Mouse (Mus musculus) v-Abl transformed pro-B cells (cell line): ENCODE data around the gene Serpina3b.
"Not testable (repeated sequence)": the region's sequence is repeated elsewhere in the genome, so short reads cannot be mapped to it uniquely, and the experiment has no call there.

Source experiments
- in situ Hi-C, 2 experiments: fragments of 400-800 bp; cut with MboI; formaldehyde crosslinking; loops; one replicate each; pipeline ENCODE4 v1.15.1; 2025; ENCODE audit not compliant: unreplicated experiment in 2 of 2

Serpina3b gene

GRCm38 (mm10) chr12:104127696-104128095 lies at the start of gene Serpina3b:
Gene Serpina3b (plus strand): TSS chr12:104127996.
- in situ Hi-C loops: no loop called here

GRCm38 (mm10) chr12:104090119-104090518 lies 37.7 kb upstream of the Serpina3b start:
- in situ Hi-C loops: no loop called here

DNA sequence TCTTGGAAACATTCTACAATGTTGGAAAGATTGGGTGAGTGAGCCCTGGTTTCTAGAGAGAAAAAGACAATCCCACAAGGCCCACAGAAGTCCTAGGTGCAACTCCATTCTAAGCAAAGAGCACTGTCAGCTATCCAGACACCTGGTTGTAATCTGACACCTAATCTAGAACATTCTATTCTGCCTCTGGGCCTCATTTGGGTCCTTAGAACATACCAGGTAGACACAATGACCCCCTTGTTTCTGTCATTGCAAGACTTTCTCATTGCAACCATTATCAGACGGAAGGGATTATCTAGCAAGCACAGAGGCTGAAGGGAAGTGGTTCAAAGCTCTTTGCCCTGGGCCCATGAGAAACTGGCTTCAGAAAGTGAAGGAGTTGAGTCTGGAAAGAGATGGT lies 36.5 kb upstream of the Serpina3b start:
- in situ Hi-C loops: no loop called here

DNA sequence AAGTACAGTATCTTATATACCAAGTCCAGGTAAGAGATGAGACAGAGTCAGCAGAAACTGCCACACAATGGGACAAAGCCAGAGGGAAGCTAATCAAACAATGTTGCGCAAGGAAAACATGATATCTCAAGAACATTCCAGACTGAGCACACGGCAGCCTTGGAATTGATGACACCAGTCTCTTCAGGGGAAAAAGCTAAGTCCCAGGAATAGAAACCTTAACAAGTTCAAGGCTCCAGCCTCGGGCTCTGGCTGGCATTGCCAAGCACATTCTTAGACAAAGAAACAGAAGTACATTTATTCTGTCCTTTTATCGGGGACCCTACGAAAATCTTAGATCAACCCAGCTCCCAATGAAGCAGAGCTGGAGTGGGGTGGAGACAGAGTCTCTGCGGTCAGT lies 27.0 kb upstream of the Serpina3b start, which contains the start of gene Serpina5:
Gene Serpina5, plus strand, starts transcription at position 346 of the 400 bp plus-strand sequence.
- in situ Hi-C loops: no loop called here

DNA sequence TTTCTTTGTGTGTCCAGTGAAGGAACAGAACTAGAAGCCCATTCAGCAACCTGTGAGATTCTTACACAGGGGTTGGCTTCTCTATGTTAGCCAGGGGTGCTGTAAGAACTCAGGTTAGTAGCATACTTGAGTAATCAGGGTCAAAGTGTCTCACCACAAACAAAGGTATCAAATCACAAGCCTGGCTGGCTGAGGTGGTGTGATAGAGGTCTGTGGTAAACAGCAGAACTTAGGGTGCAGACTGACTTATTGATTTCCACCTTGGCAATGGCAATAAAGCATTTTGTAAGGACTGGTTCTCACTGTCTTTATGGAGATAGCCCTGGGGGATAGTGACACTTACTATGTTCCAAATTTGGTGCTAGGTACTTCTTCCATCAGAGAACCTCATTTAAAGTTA lies 21.9 kb upstream of the Serpina3b start:
- in situ Hi-C loops: no loop called here

GRCm38 (mm10) chr12:104106919-104107318 lies 20.9 kb upstream of the Serpina3b start:
- in situ Hi-C loops: no loop called here

DNA sequence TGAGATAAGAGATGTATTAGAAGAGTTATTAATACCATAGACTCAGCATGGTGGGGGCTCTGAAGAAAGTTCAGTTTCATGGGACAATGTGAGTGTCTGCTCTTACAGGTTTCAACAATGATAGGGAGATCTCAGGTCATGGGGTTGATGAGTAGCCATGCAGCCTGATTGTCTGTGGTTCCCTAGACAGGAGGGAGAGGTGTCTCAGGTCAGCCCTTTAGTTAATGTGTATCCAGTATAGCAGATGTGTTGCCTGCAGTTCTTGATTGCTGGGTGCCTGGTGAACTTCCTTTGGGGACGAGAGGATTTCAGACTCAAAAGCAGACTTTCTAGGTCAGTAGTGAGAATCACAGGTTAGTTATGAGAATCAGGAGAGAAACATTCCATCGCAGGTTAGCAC lies 19.3 kb upstream of the Serpina3b start:
- in situ Hi-C loops: no loop called here

- in situ Hi-C loops: not testable (repeated sequence)
These were observed 15.5 kb upstream of the Serpina3b start, which contains the start of gene Serpina3a for GRCm38 (mm10) chr12:104112333-104112732. Gene Serpina3a (plus strand): TSS chr12:104112724.

- in situ Hi-C loops: no loop called here
These were observed 12.7 kb upstream of the Serpina3b start for GRCm38 (mm10) chr12:104114921-104115579.

DNA sequence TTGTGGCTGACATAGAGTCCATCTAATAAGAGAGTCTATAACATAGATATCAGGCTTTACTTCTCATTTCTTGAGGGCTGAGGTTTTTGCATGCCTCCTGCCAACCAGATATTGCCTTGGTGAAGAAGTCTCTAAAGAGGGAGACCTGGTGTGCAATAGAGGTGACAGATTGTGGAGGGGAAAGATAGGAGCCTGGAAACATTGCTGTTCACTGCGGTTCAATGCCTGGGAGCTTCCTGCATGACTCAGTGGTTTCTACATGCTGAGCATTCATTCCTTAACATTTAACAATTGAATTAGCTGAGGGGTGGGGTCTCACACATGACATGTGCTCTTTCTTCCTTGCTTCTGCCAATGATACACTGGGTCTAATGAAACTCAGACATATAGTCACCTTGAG lies 4.7 kb upstream of the Serpina3b start:
- in situ Hi-C loops: no loop called here

DNA sequence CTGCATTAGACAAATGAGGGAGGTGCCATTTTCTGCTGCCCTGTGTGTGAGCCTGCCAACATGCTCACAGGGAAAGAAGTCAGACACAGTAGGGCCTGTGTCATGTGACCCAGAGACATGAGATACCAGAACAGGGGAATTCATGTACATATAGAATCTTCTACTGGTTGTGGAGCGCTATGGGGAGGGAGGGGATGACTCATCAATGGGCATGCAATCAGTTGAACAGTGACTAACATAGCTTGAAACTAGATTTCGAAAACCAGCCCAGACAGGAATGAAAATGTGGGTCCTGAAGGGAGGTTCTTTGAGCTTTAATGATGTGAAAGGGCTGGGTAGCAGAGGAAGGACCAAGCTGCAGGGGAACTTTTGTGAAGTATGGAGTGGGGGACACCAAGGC lies 3.8 kb upstream of the Serpina3b start:
- in situ Hi-C loops: no loop called here

- in situ Hi-C loops: no loop called here
These were observed 2.7 kb upstream of the Serpina3b start for GRCm38 (mm10) chr12:104125021-104125560.

DNA sequence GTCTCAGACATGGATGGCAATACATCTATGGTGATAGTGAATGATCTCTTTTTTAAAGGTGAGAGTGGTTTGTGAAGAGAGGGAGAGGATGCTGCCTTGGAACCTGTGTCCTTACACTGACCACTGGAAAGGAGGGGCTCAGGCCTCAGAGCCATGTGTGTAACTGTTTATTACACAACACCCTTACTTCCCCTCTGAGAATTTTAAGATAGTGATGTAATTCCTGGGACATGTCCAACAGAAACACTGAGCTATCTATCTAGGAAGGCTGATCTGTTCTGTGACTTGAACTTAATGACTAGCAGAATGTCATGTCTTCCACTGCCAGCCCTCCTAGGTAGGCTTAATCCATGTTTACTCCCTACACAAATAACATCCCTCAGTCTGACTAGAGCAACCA lies 3.2 kb downstream of the Serpina3b start:
- in situ Hi-C loops: loop anchor here in 1 of 2 experiments (10.0 kb wide), 1 partner anchor 234 kb away; no protein-coding TSS in a partner anchor

- in situ Hi-C loops: loop anchor here in 1 of 2 experiments (10.0 kb wide), 1 partner anchor 227 kb away; no protein-coding TSS in a partner anchor
These were observed 10.4 kb downstream of the Serpina3b start for GRCm38 (mm10) chr12:104138216-104138615.

DNA sequence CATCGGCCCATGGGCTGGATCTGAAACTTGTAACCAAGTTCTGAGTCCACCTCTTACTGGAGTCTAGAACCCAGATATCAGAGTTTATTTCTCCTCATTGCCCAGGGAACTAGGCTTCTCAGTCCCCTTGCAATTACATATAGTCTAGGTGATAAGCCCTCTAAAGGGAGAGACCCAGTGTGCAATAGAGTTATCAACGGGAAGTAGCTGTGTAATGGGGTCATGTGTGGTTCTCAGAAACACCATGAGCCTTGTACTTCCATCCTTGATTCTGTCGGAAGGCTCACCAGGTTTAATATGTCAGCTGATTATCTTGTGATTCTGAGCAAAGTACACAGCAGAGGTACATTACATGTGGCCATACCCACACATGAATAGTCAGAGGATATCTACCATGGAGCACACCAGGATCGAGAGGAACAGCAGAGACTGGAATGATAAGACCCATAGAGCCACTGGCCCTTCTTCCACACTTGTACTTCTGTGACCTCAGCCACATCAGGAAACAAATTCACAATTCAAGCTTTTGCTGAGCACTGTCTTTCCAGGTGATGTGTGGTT lies 12.8 kb downstream of the Serpina3b start:
- in situ Hi-C loops: no loop called here

DNA sequence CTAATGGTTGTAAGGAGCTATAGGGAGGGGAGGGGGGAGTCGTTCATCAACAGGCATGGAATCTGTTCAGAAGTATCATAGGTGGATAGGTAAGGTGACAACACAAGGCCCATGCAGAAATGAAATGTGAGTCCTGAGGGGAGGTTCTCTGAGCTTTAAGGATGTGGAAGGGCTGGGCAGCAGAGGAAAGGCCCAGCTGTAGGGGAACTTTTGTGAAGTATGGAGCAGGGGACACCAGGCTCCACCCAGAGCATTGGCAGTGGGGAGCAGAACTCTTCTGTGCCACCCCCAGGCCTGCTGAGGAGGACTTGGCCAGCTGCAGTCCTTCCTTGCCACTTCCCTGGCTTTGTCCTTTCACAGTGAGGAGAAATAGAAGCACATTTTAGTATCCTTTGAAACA lies 13.7 kb downstream of the Serpina3b start:
- in situ Hi-C loops: no loop called here

DNA sequence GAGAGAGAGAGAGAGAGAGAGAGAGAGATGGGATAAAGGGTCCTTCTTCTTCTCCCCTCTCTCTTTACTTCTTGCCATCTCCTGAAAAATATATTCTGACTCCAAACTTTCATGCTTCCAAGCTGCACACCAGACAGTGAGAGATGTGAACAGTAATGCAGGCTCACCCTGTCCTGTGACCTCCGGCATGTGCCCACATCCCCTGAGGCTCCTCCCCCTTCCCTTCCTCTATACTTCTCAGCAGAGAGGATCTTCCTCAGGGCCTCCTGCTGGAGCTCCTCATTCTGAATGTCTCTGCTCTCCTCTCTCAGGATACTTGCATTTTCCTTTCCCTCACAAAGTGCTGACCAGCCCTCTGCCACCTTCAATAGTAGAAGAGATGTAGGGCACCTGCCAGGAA lies 14.6 kb downstream of the Serpina3b start:
- in situ Hi-C loops: no loop called here

- in situ Hi-C loops: no loop called here
These were observed 15.5 kb downstream of the Serpina3b start for GRCm38 (mm10) chr12:104143286-104143685.

DNA sequence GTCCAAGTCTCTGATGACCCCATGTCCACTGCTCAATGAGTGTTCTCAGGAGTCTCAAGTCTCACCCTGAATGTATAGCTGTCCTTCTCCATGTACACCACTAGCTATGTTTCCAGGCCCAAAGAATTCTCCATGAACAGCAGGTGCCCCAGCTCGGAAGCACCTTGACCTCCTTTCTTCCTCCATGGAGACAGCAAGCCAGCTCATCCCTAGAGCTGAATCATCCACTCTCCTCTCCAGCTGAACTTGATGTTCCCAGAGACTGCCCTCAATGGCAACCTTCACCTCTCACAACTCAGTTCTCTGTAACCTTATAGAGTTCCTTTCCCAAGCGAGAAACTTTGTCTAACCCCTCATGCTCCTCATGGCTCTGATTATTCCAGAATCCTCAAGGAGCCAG lies 17.8 kb downstream of the Serpina3b start:
- in situ Hi-C loops: no loop called here

- in situ Hi-C loops: no loop called here
These were observed 24.2 kb downstream of the Serpina3b start for GRCm38 (mm10) chr12:104151989-104152388.

GRCm38 (mm10) chr12:104153041-104153645 lies 25.3 kb downstream of the Serpina3b start:
- in situ Hi-C loops: no loop called here
